Mouse (Mus musculus) liver, adult (tissue): ENCODE measurements around the gene Yif1b.

Experiments
- GATA4 ChIP-seq: IDR thresholded peaks from 2 replicates; pipeline ENCODE4 v1.6.1; 2014; ENCODE audit warnings: mild to moderate bottlenecking, low read length; ENCODE audit not compliant: insufficient replicate concordance

Yif1b gene

GRCm38 (mm10) chr7:29270445-29270844 lies 32.3 kb downstream of the Yif1b start:
- TF ChIP-seq GATA4, result no peak

- TF ChIP-seq GATA4, result no peak; the same call in 1 of the 2 replicates
Measured at GRCm38 (mm10) chr7:29271687-29272465, 33.7 kb downstream of the Yif1b start.

- TF ChIP-seq GATA4, result no peak
Measured at GRCm38 (mm10) chr7:29276715-29277114, 38.6 kb downstream of the Yif1b start.

GRCm38 (mm10) chr7:29277510-29277909 lies 39.4 kb downstream of the Yif1b start:
- peak; percentile 62; the same call in 1 of the 2 replicates for TF ChIP-seq GATA4

GRCm38 (mm10) chr7:29279261-29279660 lies 41.1 kb downstream of the Yif1b start:
- no peak for TF ChIP-seq GATA4

GRCm38 (mm10) chr7:29279924-29280323 lies 41.8 kb downstream of the Yif1b start:
- TF ChIP-seq GATA4, result no peak

- TF ChIP-seq GATA4, result no peak
Measured at GRCm38 (mm10) chr7:29280801-29281200, 42.7 kb downstream of the Yif1b start.

GRCm38 (mm10) chr7:29281201-29282073 lies 43.3 kb downstream of the Yif1b start, which contains the start of gene Spint2:
TSS of gene Spint2 (minus strand) at chr7:29281912.
- TF ChIP-seq GATA4, result no peak

GRCm38 (mm10) chr7:29282074-29282554 lies 44.0 kb downstream of the Yif1b start:
- no peak for TF ChIP-seq GATA4

GRCm38 (mm10) chr7:29283876-29284275 lies 45.7 kb downstream of the Yif1b start:
- no peak for TF ChIP-seq GATA4

- TF ChIP-seq GATA4, result no peak
Measured at GRCm38 (mm10) chr7:29284523-29284922, 46.4 kb downstream of the Yif1b start.

- TF ChIP-seq GATA4, result no peak
Measured at GRCm38 (mm10) chr7:29287481-29287880, 49.4 kb downstream of the Yif1b start.

- TF ChIP-seq GATA4, result no peak
Measured at GRCm38 (mm10) chr7:29288079-29288478, 50.0 kb downstream of the Yif1b start.

- no peak for TF ChIP-seq GATA4
Measured at GRCm38 (mm10) chr7:29288942-29289638, 51.0 kb downstream of the Yif1b start, which contains the start of gene Ppp1r14a. TSS of gene Ppp1r14a (plus strand) at chr7:29289308.

GRCm38 (mm10) chr7:29289856-29290255 lies 51.7 kb downstream of the Yif1b start:
- TF ChIP-seq GATA4, result no peak

- no peak for TF ChIP-seq GATA4
Measured at GRCm38 (mm10) chr7:29290691-29291485, 52.8 kb downstream of the Yif1b start.
